Comparison of ENCODE assay signal across 28 mouse cellular contexts in genomic region chr1:167905424-167905823, GRCm38 (mm10).
DNase-seq lines count a peak whose midpoint lies in the region; ATAC-seq lines count a peak whose summit lies in the region.
"Had no signal": no experiment of that assay in that cellular context is flagged by ENCODE, and none has a peak within 500 bp of the region (broad histone marks: within the 10 kb centered on the region; RNA-seq: fewer than 3 reads in every experiment).

No protein-coding gene starts in this region.

- no peaks in the 10 kb centered on the region for H3K36me3 ChIP-seq in forebrain, embryonic 14.5 days (ENCODE audit: control insufficient read depth, insufficient read depth, low read length)
- no peaks in the 10 kb centered on the region for H3K36me3 ChIP-seq in forebrain, embryonic 13.5 days (ENCODE audit: poor library complexity, severe bottlenecking)
- H3K36me3 ChIP-seq: hindbrain, embryonic 12.5 days; intestine, embryonic 15.5 days; limb, embryonic 10.5 days; limb, embryonic 15.5 days had no signal

- H3K4me1 ChIP-seq in forebrain, embryonic 14.5 days (ENCODE audit: control insufficient read depth, insufficient read depth, low read length), result no peaks in the 10 kb centered on the region
- no peaks in the 10 kb centered on the region for H3K4me1 ChIP-seq in forebrain, embryonic 13.5 days
- H3K4me1 ChIP-seq: hindbrain, embryonic 12.5 days; intestine, embryonic 15.5 days; limb, embryonic 10.5 days; limb, embryonic 15.5 days had no signal

- no peaks in the 10 kb centered on the region for H3K27me3 ChIP-seq in forebrain, embryonic 14.5 days (replicated peaks; ENCODE audit: control insufficient read depth, insufficient read depth, low read length)
- no peaks in the 10 kb centered on the region; the same call in 1 of the 2 replicates for H3K27me3 ChIP-seq in forebrain, embryonic 13.5 days
- H3K27me3 ChIP-seq: CH12.LX; hindbrain, embryonic 12.5 days; intestine, embryonic 15.5 days; limb, embryonic 15.5 days had no signal

- 40% methylated on average over 3 of the region's 3 CpGs for WGBS in forebrain, embryonic 14.5 days
- WGBS in forebrain, embryonic 13.5 days, result 52% methylated on average over 3 of the region's 3 CpGs

- H3K4me3 ChIP-seq in forebrain, embryonic 14.5 days (ENCODE audit: low read depth, low read length), result no peak overlapping the region
- no peak overlapping the region for H3K4me3 ChIP-seq in forebrain, embryonic 13.5 days
- H3K4me3 ChIP-seq: erythroblast, embryonic 14.5 days; hindbrain, embryonic 12.5 days; intestine, embryonic 15.5 days; limb, embryonic 10.5 days; limb, embryonic 15.5 days had no signal

- ATAC-seq in forebrain, embryonic 14.5 days, result peak; percentile 58
- ATAC-seq in forebrain, embryonic 13.5 days, result no peak
- ATAC-seq: hindbrain, postnatal 0 days; intestine, embryonic 15.5 days had no signal

- H3K9me3 ChIP-seq in forebrain, embryonic 14.5 days (replicated peaks; ENCODE audit: control insufficient read depth, low read length), result no peaks in the 10 kb centered on the region
- no peaks in the 10 kb centered on the region for H3K9me3 ChIP-seq in forebrain, embryonic 13.5 days (replicated peaks)
- H3K9me3 ChIP-seq: hindbrain, embryonic 12.5 days; intestine, embryonic 15.5 days; limb, embryonic 10.5 days; limb, embryonic 15.5 days had no signal

- no peak overlapping the region for H3K4me2 ChIP-seq in forebrain, embryonic 14.5 days (ENCODE audit: low read length)
- H3K4me2 ChIP-seq in forebrain, embryonic 13.5 days, result no peak overlapping the region
- H3K4me2 ChIP-seq: heart, embryonic 11.5 days; hindbrain, embryonic 12.5 days; intestine, embryonic 15.5 days; limb, embryonic 15.5 days had no signal

- no peak overlapping the region for H3K9ac ChIP-seq in forebrain, embryonic 14.5 days (ENCODE audit: low read length)
- no peak overlapping the region for H3K9ac ChIP-seq in forebrain, embryonic 13.5 days
- H3K9ac ChIP-seq: hindbrain, embryonic 12.5 days; intestine, embryonic 15.5 days; limb, embryonic 15.5 days; liver, embryonic 14.5 days had no signal

- H3K27ac ChIP-seq in forebrain, embryonic 14.5 days (ENCODE audit: low read depth, low read length), result no peak overlapping the region
- H3K27ac ChIP-seq in forebrain, embryonic 13.5 days, result no peak overlapping the region
- H3K27ac ChIP-seq: hindbrain, embryonic 12.5 days; hindbrain, postnatal 0 days; intestine, embryonic 15.5 days; limb, embryonic 10.5 days; limb, embryonic 15.5 days; liver, embryonic 14.5 days; macrophage had no signal

- peak; percentile 55 for DNase-seq in forebrain, embryonic 14.5 days (ENCODE audit: low spot score)
- DNase-seq in layer of hippocampus, adult 18-20 months (ENCODE audit: low spot score in 2 of 2), result peak; percentile 29 to 70
- DNase-seq in layer of hippocampus, postnatal 10 days (ENCODE audit: low spot score in 2 of 2), result no peak
- DNase-seq in Muller cell, postnatal 12 days (ENCODE audit: inconsistent ontology term), result peak; percentile 43
- DNase-seq in layer of hippocampus, adult 9-10 months (ENCODE audit: low spot score), result peak; percentile 41
- DNase-seq in spleen, postnatal 14 days (ENCODE audit: low spot score in 2 of 2), result no peak
- DNase-seq: adrenal gland, postnatal 14 days; cerebellum, adult 18-20 months; gastrocnemius, postnatal 36 days; heart, adult 18-20 months; heart, postnatal 36 days; kidney, adult 2 months; kidney, postnatal 36 days; lung, adult 2 months; lung, postnatal 10 days; right cerebral cortex, postnatal 25 days; thymus, postnatal 14 days had no signal

Comparison
In these comparisons a context has a peak if more than half of its experiments do, and no peak if none do; other contexts are left out.
1. DNase-seq: peak in forebrain, embryonic 14.5 days (single experiment), layer of hippocampus, adult 18-20 months (2 of 2), Muller cell, postnatal 12 days (single experiment) and layer of hippocampus, adult 9-10 months (single experiment); none in layer of hippocampus, postnatal 10 days (0 of 2) and spleen, postnatal 14 days (0 of 2).